Mouse (Mus musculus): Measurements from ENCODE around the gene Gm49337. TPM values are rescaled to one million over a fixed set of nuclear protein-coding genes. Genes with fewer than 3 reads are reported as not detected.
A peak's percentile ranks its signal among the peaks of the same experiment; 100 is the strongest.

Gene Gm49337
- polyA plus RNA-seq (2012; rRNA removed): not detected in 2 replicates

- no peak for TF ChIP-seq CTCF (IDR thresholded peaks at IDR 0.05; ENCODE audit: borderline replicate concordance, insufficient read depth, low read depth, low read length)
- no peak for TF ChIP-seq POLR2A (IDR thresholded peaks at IDR 0.05; ENCODE audit: borderline replicate concordance, insufficient read depth, low read length)
- WGBS: 81% methylated on average over 6 of the region's 6 CpGs
- peak within 1 kb of the TSS; percentile 99 for H3K27ac ChIP-seq (ENCODE audit: insufficient read depth, low read length)
- H3K4me3 ChIP-seq (replicated peaks; ENCODE audit: insufficient read depth, low read depth, low read length): peak within 1 kb of the TSS; percentile 82
- no peaks in the 10 kb centered on the region for H3K27me3 ChIP-seq (ENCODE audit: control insufficient read depth, insufficient read depth, low read length)
- peaks cover 27% of the 10 kb centered on the region for H3K4me1 ChIP-seq (ENCODE audit: control insufficient read depth, insufficient read depth, low read length)
- no peak for DNase-seq
Observed at GRCm38 (mm10) chr4:116173072-116173471, at the start of gene Gm49337, which contains the start of gene 1700042G07Rik. Gm49337 (plus strand) TSS chr4:116173384. 1700042G07Rik (plus strand) TSS chr4:116173372.

- no peaks in the 10 kb centered on the region; the same call in 1 of the 2 replicates for H3K4me1 ChIP-seq (ENCODE audit: control insufficient read depth, insufficient read depth, low read length)
- peak; percentile 74 to 82 for DNase-seq
- TF ChIP-seq CTCF (IDR thresholded peaks at IDR 0.05; ENCODE audit: borderline replicate concordance, insufficient read depth, low read depth, low read length) (no peak), POLR2A (IDR thresholded peaks at IDR 0.05; ENCODE audit: borderline replicate concordance, insufficient read depth, low read length) (no peak)
- H3K27ac ChIP-seq (ENCODE audit: insufficient read depth, low read length): no peak within 1 kb of the TSS; the same call in 1 of the 2 replicates
- 7% methylated on average over 24 of the region's 24 CpGs for WGBS
- peak within 1 kb of the TSS; percentile 93 for H3K4me3 ChIP-seq (replicated peaks; ENCODE audit: insufficient read depth, low read depth, low read length)
- no peaks in the 10 kb centered on the region for H3K27me3 ChIP-seq (ENCODE audit: control insufficient read depth, insufficient read depth, low read length)
Observed at GRCm38 (mm10) chr4:116123602-116124519, 49.3 kb upstream of the Gm49337 start, which contains the start of the genes Rad54l and Pomgnt1. Rad54l (minus strand) TSS chr4:116123690. Pomgnt1 (plus strand) TSS chr4:116123840.

GRCm38 (mm10) chr4:116125803-116126386, 47.3 kb upstream of the Gm49337 start:
- no peak overlapping the region for H3K27ac ChIP-seq (ENCODE audit: insufficient read depth, low read length)
- no peak overlapping the region for H3K4me3 ChIP-seq (replicated peaks; ENCODE audit: insufficient read depth, low read depth, low read length)

GRCm38 (mm10) chr4:116127956-116128355, 45.2 kb upstream of the Gm49337 start:
- Histone ChIP-seq H3K4me1 (ENCODE audit: control insufficient read depth, insufficient read depth, low read length) (0 out of 2 replicates have a peak, but pooled peaks cover 1% of the 10 kb centered on the region), H3K4me3 (replicated peaks; ENCODE audit: insufficient read depth, low read depth, low read length) (no peak overlapping the region), H3K27ac (ENCODE audit: insufficient read depth, low read length) (no peak overlapping the region), H3K27me3 (ENCODE audit: control insufficient read depth, insufficient read depth, low read length) (no peaks in the 10 kb centered on the region)
- no peak for DNase-seq
- no peak for TF ChIP-seq CTCF (IDR thresholded peaks at IDR 0.05; ENCODE audit: borderline replicate concordance, insufficient read depth, low read depth, low read length)
- TF ChIP-seq POLR2A (IDR thresholded peaks at IDR 0.05; ENCODE audit: borderline replicate concordance, insufficient read depth, low read length): no peak
- WGBS: 44% methylated on average over 6 of the region's 6 CpGs

More at GRCm38 (mm10) chr4:116125803-116126386, 47.3 kb upstream of the Gm49337 start:
- WGBS: 87% methylated on average over 4 of the region's 4 CpGs
- Histone ChIP-seq H3K27me3 (ENCODE audit: control insufficient read depth, insufficient read depth, low read length) (no peaks in the 10 kb centered on the region), H3K4me1 (ENCODE audit: control insufficient read depth, insufficient read depth, low read length) (no peaks in the 10 kb centered on the region)
- TF ChIP-seq POLR2A (IDR thresholded peaks at IDR 0.05; ENCODE audit: borderline replicate concordance, insufficient read depth, low read length) (no peak), CTCF (IDR thresholded peaks at IDR 0.05; ENCODE audit: borderline replicate concordance, insufficient read depth, low read depth, low read length) (no peak)
- no peak for DNase-seq

GRCm38 (mm10) chr4:116133126-116133525, 40.1 kb upstream of the Gm49337 start:
- TF ChIP-seq POLR2A (IDR thresholded peaks at IDR 0.05; ENCODE audit: borderline replicate concordance, insufficient read depth, low read length): no peak
- TF ChIP-seq CTCF (IDR thresholded peaks at IDR 0.05; ENCODE audit: borderline replicate concordance, insufficient read depth, low read depth, low read length): no peak
- peaks cover 9% of the 10 kb centered on the region for H3K4me1 ChIP-seq (ENCODE audit: control insufficient read depth, insufficient read depth, low read length)
- no peak for DNase-seq
- H3K27me3 ChIP-seq (ENCODE audit: control insufficient read depth, insufficient read depth, low read length): no peaks in the 10 kb centered on the region
- no peak overlapping the region for H3K27ac ChIP-seq (ENCODE audit: insufficient read depth, low read length)
- H3K4me3 ChIP-seq (replicated peaks; ENCODE audit: insufficient read depth, low read depth, low read length): no peak overlapping the region
- WGBS: 79% methylated on average over 4 of the region's 4 CpGs

- Histone ChIP-seq H3K27me3 (ENCODE audit: control insufficient read depth, insufficient read depth, low read length) (no peaks in the 10 kb centered on the region), H3K4me3 (replicated peaks; ENCODE audit: insufficient read depth, low read depth, low read length) (no peak overlapping the region), H3K27ac (ENCODE audit: insufficient read depth, low read length) (peak overlapping the region; percentile 25; the same call in 1 of the 2 replicates), H3K4me1 (ENCODE audit: control insufficient read depth, insufficient read depth, low read length) (peaks cover 15% of the 10 kb centered on the region)
- WGBS: 8% methylated on average over 2 of the region's 2 CpGs
- TF ChIP-seq CTCF (IDR thresholded peaks at IDR 0.05; ENCODE audit: borderline replicate concordance, insufficient read depth, low read depth, low read length) (peak; percentile 40; the same call in 1 of the 2 replicates), POLR2A (IDR thresholded peaks at IDR 0.05; ENCODE audit: borderline replicate concordance, insufficient read depth, low read length) (no peak)
- peak in 1 of 2 experiments; percentile 39 for DNase-seq
Observed at GRCm38 (mm10) chr4:116134990-116135389, 38.2 kb upstream of the Gm49337 start.

GRCm38 (mm10) chr4:116137421-116137996, 35.7 kb upstream of the Gm49337 start:
- no peak overlapping the region for H3K27ac ChIP-seq (ENCODE audit: insufficient read depth, low read length)
- peaks cover 21% of the 10 kb centered on the region for H3K4me1 ChIP-seq (ENCODE audit: control insufficient read depth, insufficient read depth, low read length)
- DNase-seq: no peak
- 28% methylated on average over 13 of the region's 13 CpGs for WGBS
- TF ChIP-seq POLR2A (IDR thresholded peaks at IDR 0.05; ENCODE audit: borderline replicate concordance, insufficient read depth, low read length) (no peak), CTCF (IDR thresholded peaks at IDR 0.05; ENCODE audit: borderline replicate concordance, insufficient read depth, low read depth, low read length) (no peak)
- no peak overlapping the region for H3K4me3 ChIP-seq (replicated peaks; ENCODE audit: insufficient read depth, low read depth, low read length)
- H3K27me3 ChIP-seq (ENCODE audit: control insufficient read depth, insufficient read depth, low read length): no peaks in the 10 kb centered on the region

Data from cerebellum, adult 2 months (tissue).